Mouse (Mus musculus): ENCODE data around the gene Pip5k1a. TPM values are rescaled to one million over a fixed set of nuclear protein-coding genes. Genes with fewer than 3 reads are reported as not detected.
A peak's percentile ranks its signal among the peaks of the same experiment; 100 is the strongest.

Pip5k1a gene
- polyA plus RNA-seq, 1 experiment from 2014 or later = 12.2 TPM

- H3K27ac ChIP-seq (ENCODE audit: low read depth) = no peak overlapping the region
- H3K9me3 ChIP-seq (ENCODE audit: low read depth, low read length) = no peaks in the 10 kb centered on the region
- H3K27me3 ChIP-seq (ENCODE audit: insufficient read depth, low read length) = no peaks in the 10 kb centered on the region
These were observed 50.5 kb downstream of the Pip5k1a start for GRCm38 (mm10) chr3:95056275-95056674.

GRCm38 (mm10) chr3:95054481-95055260 is 52.1 kb downstream of the Pip5k1a start:
- Histone ChIP-seq H3K4me2 (no peak overlapping the region), H3K4me1 (ENCODE audit: insufficient read depth) (no peaks in the 10 kb centered on the region), H3K36me3 (ENCODE audit: insufficient read depth) (peaks cover 15% of the 10 kb centered on the region), H3K27ac (ENCODE audit: low read depth) (peak overlapping the region; percentile 79), H3K27me3 (ENCODE audit: insufficient read depth, low read length) (no peaks in the 10 kb centered on the region), H3K9ac (no peak overlapping the region), H3K9me3 (ENCODE audit: low read depth, low read length) (no peaks in the 10 kb centered on the region), H3K4me3 (ENCODE audit: low read depth, low read length) (no peak overlapping the region)
- no peak for TF ChIP-seq CTCF (IDR thresholded peaks at IDR 0.05; ENCODE audit: low read depth)
- DNase-seq (peak; percentile 80), ATAC-seq (ENCODE audit: insufficient read depth) (peak; percentile 81)
- WGBS = 26% methylated on average over 10 of the region's 10 CpGs

More at GRCm38 (mm10) chr3:95056275-95056674, 50.5 kb downstream of the Pip5k1a start:
- Histone ChIP-seq H3K9ac (no peak overlapping the region), H3K36me3 (ENCODE audit: insufficient read depth) (peaks cover 31% of the 10 kb centered on the region), H3K4me3 (ENCODE audit: low read depth, low read length) (no peak overlapping the region), H3K4me1 (ENCODE audit: insufficient read depth) (no peaks in the 10 kb centered on the region), H3K4me2 (no peak overlapping the region)
- peak; percentile 90 for DNase-seq
- peak; percentile 71 for ATAC-seq (ENCODE audit: insufficient read depth)
- 54% methylated on average over 7 of the region's 7 CpGs for WGBS
- TF ChIP-seq CTCF (IDR thresholded peaks at IDR 0.05; ENCODE audit: low read depth) = no peak

GRCm38 (mm10) chr3:95053701-95054100 is 53.0 kb downstream of the Pip5k1a start:
- WGBS = 43% methylated on average over 3 of the region's 3 CpGs
- peak; percentile 47 for ATAC-seq (ENCODE audit: insufficient read depth)
- DNase-seq = peak; percentile 76
- no peak overlapping the region for H3K4me3 ChIP-seq (ENCODE audit: low read depth, low read length)
- peak; percentile 81 for TF ChIP-seq CTCF (IDR thresholded peaks at IDR 0.05; ENCODE audit: low read depth)
- no peaks in the 10 kb centered on the region for H3K4me1 ChIP-seq (ENCODE audit: insufficient read depth)
- no peak overlapping the region for H3K4me2 ChIP-seq
- H3K27me3 ChIP-seq (ENCODE audit: insufficient read depth, low read length) = no peaks in the 10 kb centered on the region
- H3K27ac ChIP-seq (ENCODE audit: low read depth) = no peak overlapping the region
- H3K36me3 ChIP-seq (ENCODE audit: insufficient read depth) = peaks cover 6% of the 10 kb centered on the region; the same call in 1 of the 2 replicates
- no peak overlapping the region for H3K9ac ChIP-seq
- H3K9me3 ChIP-seq (ENCODE audit: low read depth, low read length) = no peaks in the 10 kb centered on the region

GRCm38 (mm10) chr3:95052959-95053358 is 53.8 kb downstream of the Pip5k1a start:
- Histone ChIP-seq H3K4me2 (no peak overlapping the region), H3K27me3 (ENCODE audit: insufficient read depth, low read length) (no peaks in the 10 kb centered on the region), H3K4me3 (ENCODE audit: low read depth, low read length) (no peak overlapping the region), H3K4me1 (ENCODE audit: insufficient read depth) (no peaks in the 10 kb centered on the region), H3K36me3 (ENCODE audit: insufficient read depth) (peaks cover under 1% of the 10 kb centered on the region; the same call in 1 of the 2 replicates), H3K9me3 (ENCODE audit: low read depth, low read length) (no peaks in the 10 kb centered on the region), H3K27ac (ENCODE audit: low read depth) (no peak overlapping the region), H3K9ac (no peak overlapping the region)
- peak; percentile 86 for TF ChIP-seq CTCF (IDR thresholded peaks at IDR 0.05; ENCODE audit: low read depth)
- DNase-seq = peak; percentile 82
- 56% methylated on average over 1 of the region's 1 CpGs for WGBS
- ATAC-seq (ENCODE audit: insufficient read depth) = no peak

- Histone ChIP-seq H3K4me2 (no peak overlapping the region), H3K27me3 (ENCODE audit: insufficient read depth, low read length) (no peaks in the 10 kb centered on the region), H3K9me3 (ENCODE audit: low read depth, low read length) (no peaks in the 10 kb centered on the region), H3K36me3 (ENCODE audit: insufficient read depth) (no peaks in the 10 kb centered on the region), H3K4me3 (ENCODE audit: low read depth, low read length) (no peak overlapping the region), H3K4me1 (ENCODE audit: insufficient read depth) (no peaks in the 10 kb centered on the region), H3K9ac (no peak overlapping the region), H3K27ac (ENCODE audit: low read depth) (no peak overlapping the region)
- DNase-seq = no peak
- no peak for ATAC-seq (ENCODE audit: insufficient read depth)
- TF ChIP-seq CTCF (IDR thresholded peaks at IDR 0.05; ENCODE audit: low read depth) = no peak
- 58% methylated on average over 3 of the region's 3 CpGs for WGBS
These were observed 58.8 kb downstream of the Pip5k1a start for GRCm38 (mm10) chr3:95047914-95048313.

GRCm38 (mm10) chr3:95046462-95047057 is 60.2 kb downstream of the Pip5k1a start:
- no peak for TF ChIP-seq CTCF (IDR thresholded peaks at IDR 0.05; ENCODE audit: low read depth)
- WGBS = 81% methylated on average over 11 of the region's 11 CpGs
- H3K36me3 ChIP-seq (ENCODE audit: insufficient read depth) = no peaks in the 10 kb centered on the region
- no peak overlapping the region for H3K4me3 ChIP-seq (ENCODE audit: low read depth, low read length)
- no peak overlapping the region for H3K9ac ChIP-seq
- H3K4me2 ChIP-seq = no peak overlapping the region
- H3K9me3 ChIP-seq (ENCODE audit: low read depth, low read length) = no peaks in the 10 kb centered on the region
- no peaks in the 10 kb centered on the region for H3K27me3 ChIP-seq (ENCODE audit: insufficient read depth, low read length)
- ATAC-seq (ENCODE audit: insufficient read depth) = no peak
- H3K27ac ChIP-seq (ENCODE audit: low read depth) = no peak overlapping the region
- DNase-seq = no peak
- peaks cover 1% of the 10 kb centered on the region; the same call in 1 of the 2 replicates for H3K4me1 ChIP-seq (ENCODE audit: insufficient read depth)

GRCm38 (mm10) chr3:95043251-95043650 is 63.5 kb downstream of the Pip5k1a start:
- TF ChIP-seq CTCF (IDR thresholded peaks at IDR 0.05; ENCODE audit: low read depth) = no peak
- no peak for DNase-seq
- WGBS = 66% methylated on average over 6 of the region's 6 CpGs

More at GRCm38 (mm10) chr3:95043251-95043650, 63.5 kb downstream of the Pip5k1a start:
- no peaks in the 10 kb centered on the region for H3K27me3 ChIP-seq (ENCODE audit: insufficient read depth, low read length)
- H3K36me3 ChIP-seq (ENCODE audit: insufficient read depth) = peaks cover 16% of the 10 kb centered on the region
- peak overlapping the region; percentile 21; the same call in 1 of the 2 replicates for H3K27ac ChIP-seq (ENCODE audit: low read depth)
- no peak for ATAC-seq (ENCODE audit: insufficient read depth)
- no peak overlapping the region for H3K4me3 ChIP-seq (ENCODE audit: low read depth, low read length)
- H3K9ac ChIP-seq = no peak overlapping the region; the same call in 1 of the 2 replicates
- H3K4me2 ChIP-seq = peak overlapping the region; percentile 87
- H3K9me3 ChIP-seq (ENCODE audit: low read depth, low read length) = no peaks in the 10 kb centered on the region
- peaks cover 6% of the 10 kb centered on the region; the same call in 1 of the 2 replicates for H3K4me1 ChIP-seq (ENCODE audit: insufficient read depth)
